Mouse (Mus musculus): ENCODE measurements around the gene Synrg.

The Synrg gene
- long read RNA-seq, experiment 1, partial matches to known transcripts: 4 of 11 reads
- long read RNA-seq, experiment 1, other reads (novel, unspliced or antisense): 7 of 11 reads
- long read RNA-seq, experiment 2, partial matches to known transcripts: 5 of 15 reads
- long read RNA-seq, experiment 2, other reads (novel, unspliced or antisense): 10 of 15 reads

GRCm38 (mm10) chr11:83963991-83964921, at the start of gene Synrg:
Synrg (plus strand) TSS chr11:83964428.
- intact Hi-C loops (cut with DNase I): no loop called here

GRCm38 (mm10) chr11:83914501-83914900, 49.7 kb upstream of the Synrg start:
- intact Hi-C loops (cut with DNase I): no loop called here

- intact Hi-C loops (cut with DNase I): no loop called here
Measured at GRCm38 (mm10) chr11:83922600-83922999, 41.6 kb upstream of the Synrg start.

- intact Hi-C loops (cut with DNase I): loop anchor here (5.0 kb wide), 1 partner anchor 95 kb away; no protein-coding TSS in a partner anchor
Measured at GRCm38 (mm10) chr11:83927097-83927496, 37.1 kb upstream of the Synrg start.

- intact Hi-C loops (cut with DNase I): loop anchor here (5.0 kb wide), 1 partner anchor 115 kb away; no protein-coding TSS in a partner anchor
Measured at GRCm38 (mm10) chr11:83932506-83933106, 31.6 kb upstream of the Synrg start.

GRCm38 (mm10) chr11:83933376-83933775, 30.9 kb upstream of the Synrg start:
- intact Hi-C loops (cut with DNase I): loop anchor here (5.0 kb wide), 1 partner anchor 116 kb away; no protein-coding TSS in a partner anchor

GRCm38 (mm10) chr11:83935986-83936665, 28.1 kb upstream of the Synrg start:
- intact Hi-C loops (cut with DNase I): loop anchor here (5.0 kb wide), 1 partner anchor 149 kb away; no protein-coding TSS in a partner anchor

- intact Hi-C loops (cut with DNase I): loop anchor here (5.0 kb wide), 1 partner anchor 151 kb away; no protein-coding TSS in a partner anchor
Measured at GRCm38 (mm10) chr11:83938556-83938955, 25.7 kb upstream of the Synrg start.

- intact Hi-C loops (cut with DNase I): no loop called here
Measured at GRCm38 (mm10) chr11:83941950-83942840, 22.0 kb upstream of the Synrg start, which contains the start of gene Ddx52. Ddx52 (plus strand) TSS chr11:83942062.

GRCm38 (mm10) chr11:83956822-83957221, 7.4 kb upstream of the Synrg start:
- intact Hi-C loops (cut with DNase I): no loop called here

- intact Hi-C loops (cut with DNase I): no loop called here
Measured at GRCm38 (mm10) chr11:83961983-83962382, 2.2 kb upstream of the Synrg start.

GRCm38 (mm10) chr11:83967436-83968204, 3.4 kb downstream of the Synrg start:
- intact Hi-C loops (cut with DNase I): no loop called here

- intact Hi-C loops (cut with DNase I): no loop called here
Measured at GRCm38 (mm10) chr11:83968205-83968575, 4.0 kb downstream of the Synrg start.

- intact Hi-C loops (cut with DNase I): no loop called here
Measured at GRCm38 (mm10) chr11:83969040-83969439, 4.8 kb downstream of the Synrg start.

GRCm38 (mm10) chr11:83974561-83975346, 10.5 kb downstream of the Synrg start:
- intact Hi-C loops (cut with DNase I): no loop called here

GRCm38 (mm10) chr11:83975488-83975887, 11.3 kb downstream of the Synrg start:
- intact Hi-C loops (cut with DNase I): no loop called here

GRCm38 (mm10) chr11:83976236-83976977, 12.2 kb downstream of the Synrg start:
- intact Hi-C loops (cut with DNase I): no loop called here

- intact Hi-C loops (cut with DNase I): no loop called here
Measured at GRCm38 (mm10) chr11:83977810-83978209, 13.6 kb downstream of the Synrg start.
